Mouse (Mus musculus) layer of hippocampus, postnatal 36 days (tissue): ENCODE measurements around the gene Psph. TPM values are rescaled to one million over a fixed set of nuclear protein-coding genes. Genes with fewer than 3 reads are reported as not detected.
A peak's percentile ranks its signal among the peaks of the same experiment; 100 is the strongest.
"Not testable (repeated sequence)": the region's sequence is repeated elsewhere in the genome, so short reads cannot be mapped to it uniquely, and the experiment has no call there.

Experiments used
- DNase-seq, 2 experiments: peaks; one replicate each; pipeline ENCODE4 v3.0.0; 2022
- total RNA-seq, 2 experiments: library from RNA; stranded (reverse); gene quantifications; 2 replicates each; pipeline ENCODE4 v1.2.3; 2021

Psph gene
- 10 to 100 TPM; 27.5 to 28.9 TPM for total RNA-seq

GRCm38 (mm10) chr5:129786818-129787790, at the start of gene Psph:
Gene Psph, minus strand, starts transcription at chr5:129787449.
- DNase-seq, result peak; percentile 96 to 97

DNA sequence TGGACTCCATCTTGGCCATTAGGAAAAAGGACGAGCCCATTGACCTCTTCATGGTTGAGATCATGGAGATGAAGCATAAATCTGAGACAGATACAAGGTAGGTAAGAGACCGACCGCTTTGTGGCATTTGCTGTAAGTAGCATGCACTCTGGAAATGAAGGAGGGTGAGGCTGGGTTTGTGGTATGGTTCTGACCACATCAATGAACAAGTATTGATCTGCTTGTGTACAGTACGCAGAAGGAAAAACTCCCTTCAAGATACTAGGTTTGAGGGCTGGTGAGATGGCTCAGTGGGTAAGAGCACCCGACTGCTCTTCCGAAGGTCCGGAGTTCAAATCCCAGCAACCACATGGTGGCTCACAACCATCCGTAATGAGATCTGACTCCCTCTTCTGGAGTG, 3.3 kb upstream of the Psph start:
- DNase-seq, result not testable (repeated sequence)

DNA sequence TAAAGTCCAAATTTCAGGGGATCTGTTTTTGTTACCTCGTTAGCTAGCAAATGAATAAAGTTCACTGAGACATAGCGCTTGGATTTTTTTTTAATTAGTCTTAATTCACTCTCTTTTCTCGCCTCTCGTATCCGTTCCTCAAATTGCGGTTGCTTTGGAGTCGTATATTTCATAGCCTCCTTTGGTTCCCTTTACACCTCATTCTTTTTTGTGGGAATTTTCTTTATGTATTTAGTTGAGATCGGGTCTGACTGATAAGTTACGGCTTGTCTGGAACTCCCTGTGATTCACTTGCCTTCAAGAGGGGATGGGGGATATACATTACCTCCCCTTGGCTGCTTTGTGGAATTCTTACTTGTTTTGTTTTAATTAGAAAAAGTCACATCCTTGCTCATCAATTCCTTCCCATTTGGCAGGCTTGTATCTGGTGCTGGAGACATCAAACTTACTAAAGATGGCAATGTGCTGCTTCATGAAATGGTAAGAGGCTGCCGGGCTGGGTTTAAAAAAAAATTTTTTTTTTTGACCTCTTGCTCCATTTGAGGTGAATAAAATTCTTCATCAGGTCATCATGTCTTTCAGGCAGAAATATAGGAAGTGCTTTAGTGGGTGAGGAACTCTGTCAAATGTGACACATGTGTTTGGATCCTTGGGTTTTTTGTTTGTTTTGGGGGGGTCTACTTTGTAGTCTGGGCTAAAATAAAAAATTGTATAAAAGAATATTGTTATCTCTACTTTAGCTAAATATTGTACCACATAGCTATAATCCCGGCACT, 757 bp upstream of the Psph start:
- DNase-seq, result no peak

- DNase-seq, result no peak
These were observed 1.1 kb downstream of the Psph start for GRCm38 (mm10) chr5:129786161-129786560.

DNA sequence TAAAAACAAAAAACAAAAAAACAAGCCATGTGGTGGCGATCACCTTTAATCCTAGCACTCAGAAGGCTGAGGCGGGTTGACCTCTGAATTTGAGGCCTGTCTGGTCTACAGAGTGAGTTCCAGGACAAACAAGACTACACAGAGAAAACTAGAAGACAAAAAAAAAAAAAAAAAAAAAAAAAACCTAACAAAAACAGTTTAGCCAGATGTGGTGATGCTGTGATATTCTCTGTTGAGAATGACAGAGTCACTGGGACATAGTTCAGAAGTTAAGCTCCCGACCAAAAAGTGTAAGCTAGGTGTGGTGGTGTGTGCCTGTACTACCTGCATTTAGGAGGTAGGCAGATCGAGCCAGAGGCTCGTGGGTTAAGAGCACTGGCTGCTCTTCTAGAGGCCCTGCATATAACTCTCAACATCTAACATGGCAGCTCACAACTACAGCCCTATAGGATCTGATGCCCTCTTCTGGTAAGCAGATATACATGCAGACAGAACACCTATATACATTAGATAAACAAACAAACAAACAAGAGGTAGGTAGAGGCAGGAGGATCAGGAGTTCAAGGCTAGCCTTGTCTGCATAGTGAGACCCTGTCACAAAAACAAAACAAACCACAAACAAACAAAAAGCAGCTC, 1.9 kb downstream of the Psph start:
- DNase-seq, result no peak

DNA sequence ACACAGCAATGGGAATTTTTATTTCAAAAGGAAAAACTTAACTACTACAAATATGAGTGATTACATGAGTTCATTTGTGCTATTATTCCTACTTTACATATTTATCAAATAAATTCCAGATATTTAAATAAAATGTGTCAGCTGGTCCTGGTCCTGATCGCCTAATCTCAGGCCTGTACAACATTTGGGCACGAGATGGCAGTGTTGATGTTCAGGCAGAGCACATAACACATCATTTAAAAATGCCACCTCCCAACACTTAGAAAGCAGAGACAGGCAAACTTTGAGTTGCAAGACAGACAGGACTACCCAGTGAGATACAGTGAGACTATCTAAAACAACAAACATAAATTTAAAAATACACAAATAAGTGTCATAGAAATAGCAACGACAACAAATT, 5.0 kb downstream of the Psph start:
- DNase-seq, result no peak

DNA sequence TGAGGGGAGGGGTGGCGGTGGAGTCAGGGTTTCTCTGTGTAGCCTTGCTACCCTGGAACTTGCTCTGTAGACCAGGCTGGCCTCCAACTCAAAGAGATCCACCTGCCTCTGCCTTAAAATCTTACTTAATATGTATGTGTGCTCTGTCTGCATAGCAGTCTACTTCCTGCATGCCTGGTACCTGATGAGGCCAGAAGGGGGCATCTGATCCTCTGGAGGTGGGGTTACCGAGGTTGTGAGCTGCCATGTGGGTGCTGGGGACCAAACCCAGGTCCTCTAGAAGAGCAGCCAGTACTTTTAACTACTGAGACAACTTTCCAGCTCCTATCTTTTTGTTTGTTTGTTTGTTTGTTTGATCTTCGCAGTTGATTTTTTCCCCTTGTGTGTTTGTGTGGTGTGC, 7.1 kb downstream of the Psph start:
- DNase-seq, result no peak

DNA sequence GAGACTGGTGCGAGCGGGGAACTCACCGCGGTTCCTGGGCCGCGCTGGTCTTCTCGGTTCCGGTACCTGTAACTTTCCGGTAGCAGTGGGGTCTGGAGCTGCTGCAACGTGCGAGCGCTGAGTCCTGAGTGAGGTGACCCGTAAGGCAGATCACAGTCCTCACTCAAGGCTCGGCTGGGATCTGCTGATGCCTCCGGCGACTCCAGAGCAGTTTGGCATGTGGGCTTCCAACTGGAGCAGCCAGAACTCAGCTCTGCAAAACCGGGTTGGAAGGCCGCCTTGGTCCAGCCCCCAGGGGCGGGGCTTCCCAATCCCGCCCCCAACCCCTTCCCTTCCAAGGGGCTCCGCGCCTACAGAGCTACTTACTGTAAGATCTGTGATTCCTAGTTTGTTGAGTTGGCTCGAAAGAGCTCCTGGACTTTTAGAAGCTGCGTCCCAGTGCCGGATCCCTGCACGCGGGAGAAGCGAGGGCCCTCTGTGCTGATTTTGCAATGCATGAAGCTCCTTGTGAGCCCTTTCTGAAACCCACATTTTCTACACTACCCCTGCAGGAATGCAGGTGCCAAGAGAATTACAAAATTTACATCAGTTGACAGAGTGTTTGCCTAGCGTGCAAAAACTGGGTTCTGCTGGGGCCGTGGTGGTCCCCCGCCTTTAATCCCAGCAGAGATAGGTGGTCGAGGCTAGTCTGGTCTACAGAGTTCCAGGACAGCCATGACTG, 8.1 kb downstream of the Psph start:
- DNase-seq, result peak; percentile 81 to 82

DNA sequence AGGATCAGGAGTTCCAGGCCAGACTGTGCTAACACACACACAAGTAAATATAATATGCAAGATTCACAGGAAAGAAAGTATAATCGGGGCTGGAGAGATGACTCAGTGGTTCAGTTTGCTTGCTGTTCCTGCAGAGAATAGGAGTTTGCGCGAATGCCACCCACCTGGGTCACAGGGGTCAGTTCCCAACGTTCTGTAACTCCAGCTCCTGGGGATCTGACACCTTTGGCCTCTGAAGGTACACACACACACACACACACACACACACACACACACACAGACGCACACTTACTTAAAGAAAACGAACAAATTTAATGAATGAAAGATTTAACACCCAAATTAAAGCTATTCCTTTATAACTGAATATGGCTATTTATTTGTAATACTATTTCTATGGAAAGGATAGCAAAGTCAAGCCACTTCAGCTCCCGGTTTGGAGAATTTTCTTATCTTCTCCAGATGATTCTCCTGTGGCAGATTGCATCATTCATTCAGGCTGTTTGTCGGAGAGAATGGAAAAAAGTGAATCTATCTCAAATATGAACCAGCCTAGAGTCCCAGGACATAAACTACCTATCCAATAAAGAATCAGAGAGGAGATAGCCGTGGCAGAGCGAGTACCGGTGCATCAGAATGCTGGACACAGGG, 8.8 kb downstream of the Psph start:
- no peak for DNase-seq

GRCm38 (mm10) chr5:129774661-129775060, 12.6 kb downstream of the Psph start:
- DNase-seq, result no peak

GRCm38 (mm10) chr5:129773330-129773729, 13.9 kb downstream of the Psph start:
- DNase-seq, result not testable (repeated sequence)

DNA sequence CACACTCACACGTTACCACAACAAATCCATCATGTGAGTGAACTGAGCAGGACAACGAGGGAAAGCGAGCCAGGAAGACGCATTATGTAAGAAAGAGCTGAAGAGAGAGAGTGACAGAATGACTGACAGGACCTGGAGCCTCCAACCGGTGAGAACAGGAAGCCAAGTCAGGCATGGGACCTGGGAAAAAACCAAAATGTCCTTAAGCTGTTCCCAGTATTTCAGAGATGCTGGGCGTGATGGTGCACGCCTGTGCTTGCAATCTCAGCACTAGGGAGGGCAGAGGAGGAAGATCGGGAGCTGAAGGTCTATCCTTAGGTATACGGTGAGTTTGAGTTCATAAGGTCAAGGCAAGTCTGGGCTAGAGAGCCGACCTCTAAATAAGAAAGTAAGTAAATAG, 14.8 kb downstream of the Psph start:
- DNase-seq, result no peak

- no peak for DNase-seq
These were observed 16.6 kb downstream of the Psph start for GRCm38 (mm10) chr5:129770443-129771355.

- DNase-seq, result peak; percentile 50 to 66
These were observed 25.2 kb downstream of the Psph start for GRCm38 (mm10) chr5:129761865-129762540.

DNA sequence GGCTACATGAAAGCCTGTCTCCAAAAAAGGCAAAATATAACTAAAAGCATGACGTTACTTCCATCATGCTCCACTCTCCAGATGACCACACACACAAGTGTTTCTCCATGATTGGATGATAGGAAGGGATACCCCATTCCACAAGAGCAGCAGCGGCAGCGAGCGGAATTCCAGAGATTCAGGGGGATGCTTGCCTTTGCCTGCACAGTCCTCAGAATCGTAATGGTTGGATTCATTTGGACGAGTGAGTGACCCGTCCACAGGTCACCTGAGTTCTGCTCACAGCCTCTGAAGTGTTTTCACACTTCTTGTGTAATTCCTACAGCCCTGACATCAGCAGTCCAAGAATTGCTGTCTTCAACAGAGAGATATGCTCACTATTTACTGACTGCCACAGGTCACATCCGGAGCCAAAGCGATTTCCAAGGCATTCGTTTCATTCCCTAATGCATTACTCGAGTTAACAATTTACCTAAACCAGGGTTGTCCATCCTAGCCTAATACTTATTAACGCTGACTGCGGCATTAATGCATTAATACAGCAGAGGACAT, 27.2 kb downstream of the Psph start:
- DNase-seq, result no peak

- DNase-seq, result no peak
These were observed 30.4 kb downstream of the Psph start for GRCm38 (mm10) chr5:129756886-129757285.

GRCm38 (mm10) chr5:129744050-129744449, 43.2 kb downstream of the Psph start:
- DNase-seq, result no peak

DNA sequence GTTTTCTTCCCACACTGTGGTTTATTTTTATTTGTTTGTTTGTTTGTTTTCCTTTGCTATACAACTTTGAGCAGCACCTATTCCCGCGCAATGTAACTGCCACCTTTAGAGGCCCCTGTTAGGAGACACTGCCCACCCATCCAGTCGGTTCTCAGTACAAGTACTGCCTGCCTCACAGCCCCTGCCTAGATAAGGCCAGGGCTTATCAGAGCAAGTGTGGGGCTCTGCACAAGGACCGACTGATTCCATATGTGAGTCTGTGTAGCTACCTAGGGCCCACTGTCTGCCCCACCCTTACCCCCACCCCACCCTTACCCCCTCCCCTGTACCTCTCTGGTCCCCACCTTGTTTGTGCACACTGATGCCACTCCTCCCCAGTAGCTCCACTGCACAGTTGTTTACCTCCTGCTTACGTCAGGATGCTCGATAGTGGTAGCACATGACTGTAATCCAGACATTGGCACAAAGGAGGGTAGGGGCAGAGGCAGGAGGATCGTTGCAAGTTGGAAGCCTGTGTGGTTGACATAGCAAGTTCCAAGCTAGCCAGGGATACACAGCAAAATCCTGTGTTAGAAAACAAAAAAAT, 44.3 kb downstream of the Psph start:
- no peak for DNase-seq

DNA sequence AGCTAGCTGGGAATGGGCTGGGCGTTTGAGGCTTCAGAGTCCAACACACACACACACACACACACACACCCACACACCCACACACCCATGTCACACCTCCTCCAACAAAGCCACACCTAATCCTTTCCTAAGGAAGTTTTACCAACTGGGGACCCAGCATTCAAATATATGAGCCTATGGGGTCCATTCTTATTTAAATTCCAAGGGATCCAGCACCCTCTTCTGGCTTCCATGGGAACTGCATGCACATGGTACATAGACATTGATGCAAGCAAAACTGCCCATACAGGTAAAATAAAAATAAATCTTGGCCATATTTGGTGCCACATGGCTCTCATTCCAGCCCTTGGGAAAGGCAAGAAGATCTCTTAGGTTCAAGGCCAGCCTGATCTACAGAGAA, 46.3 kb downstream of the Psph start:
- DNase-seq, result no peak
